Mouse (Mus musculus) T-helper 1 cell (primary cell): ENCODE data around the gene Tnf.

ENCODE experiments used
- in situ Hi-C: fragments of 300-600 bp; cut with MboI, MseI; formaldehyde crosslinking; loops from one replicate; pipeline ENCODE4 v1.15.1; 2025; ENCODE audit warnings: high pct_unique_total_duplicates

The Tnf gene

DNA sequence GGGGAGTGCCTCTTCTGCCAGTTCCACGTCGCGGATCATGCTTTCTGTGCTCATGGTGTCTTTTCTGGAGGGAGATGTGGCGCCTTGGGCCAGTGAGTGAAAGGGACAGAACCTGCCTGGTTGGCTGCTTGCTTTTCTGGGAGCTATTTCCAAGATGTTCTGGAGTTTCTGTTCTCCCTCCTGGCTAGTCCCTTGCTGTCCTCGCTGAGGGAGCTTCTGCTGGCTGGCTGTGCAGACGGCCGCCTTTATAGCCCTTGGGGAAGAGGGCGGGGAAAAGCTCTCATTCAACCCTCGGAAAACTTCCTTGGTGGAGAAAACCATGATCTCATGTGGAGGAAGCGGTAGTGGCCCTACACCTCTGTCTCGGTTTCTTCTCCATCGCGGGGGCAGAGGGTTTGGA, at the start of gene Tnf:
Gene Tnf (minus strand): TSS at position 221 of the 400 bp plus-strand sequence.
- in situ Hi-C loops, result no loop called here

DNA sequence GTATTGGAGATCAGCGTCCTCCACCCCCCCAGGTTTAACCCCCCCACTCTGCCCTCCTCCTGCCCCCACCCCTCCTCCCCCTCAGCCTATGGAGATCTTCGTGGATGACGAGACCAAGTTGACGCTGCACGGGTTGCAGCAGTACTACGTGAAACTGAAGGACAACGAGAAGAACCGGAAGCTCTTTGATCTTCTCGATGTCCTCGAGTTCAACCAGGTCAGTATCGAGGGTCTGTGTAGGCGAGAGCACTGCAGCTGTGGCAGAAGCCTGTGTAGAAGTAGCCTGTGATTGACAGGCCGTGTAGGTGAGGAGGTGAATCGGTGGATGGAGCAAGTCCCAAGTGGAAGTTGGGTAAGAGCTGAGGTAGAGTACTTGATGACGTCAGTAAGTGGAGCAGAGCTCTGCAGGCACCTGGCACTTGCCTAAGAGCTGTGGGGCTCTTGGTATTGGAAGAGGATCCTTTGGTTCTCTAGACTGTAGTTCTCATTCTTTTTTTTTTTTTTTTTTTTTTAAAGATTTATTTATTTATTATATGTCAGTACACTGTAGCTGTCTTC, 49.4 kb upstream of the Tnf start:
- in situ Hi-C loops, result no loop called here

DNA sequence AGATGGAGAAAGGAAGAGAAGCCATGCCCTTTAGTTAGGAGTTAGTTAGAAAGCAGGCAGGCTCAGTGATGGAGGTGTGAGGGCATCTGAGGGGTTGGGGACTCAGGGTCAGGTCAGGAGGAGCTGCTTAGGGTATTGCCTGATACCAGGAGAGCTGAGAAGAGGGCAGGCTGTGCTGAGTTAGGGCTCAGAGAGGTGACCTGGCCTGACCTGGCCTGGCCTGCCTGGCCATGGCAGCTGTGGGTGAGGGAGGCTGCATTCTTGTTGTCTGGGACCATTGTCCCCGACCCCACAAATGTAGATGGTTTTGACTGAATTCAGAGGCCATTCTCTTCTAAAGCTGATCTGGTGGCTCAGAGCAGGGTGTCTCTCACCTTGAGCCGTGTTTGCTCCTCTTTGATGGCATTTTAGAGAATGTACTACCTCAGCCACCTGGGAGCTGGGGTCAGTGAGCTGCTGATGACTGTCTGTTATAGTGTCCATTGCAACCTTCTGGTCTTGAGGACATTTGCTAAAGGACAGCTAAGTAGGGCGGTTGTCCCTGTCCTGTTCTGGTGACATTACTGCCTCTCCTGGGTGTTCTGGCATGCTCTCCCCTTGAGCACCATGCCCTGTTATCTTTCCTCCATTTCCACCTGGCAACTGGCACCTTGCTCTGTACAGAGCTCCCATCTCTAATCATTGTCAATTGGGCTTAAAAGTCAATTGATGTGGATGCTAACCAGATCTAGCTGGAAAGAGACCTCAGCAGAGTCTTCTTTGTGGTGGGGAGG, 48.7 kb upstream of the Tnf start:
- in situ Hi-C loops, result no loop called here

DNA sequence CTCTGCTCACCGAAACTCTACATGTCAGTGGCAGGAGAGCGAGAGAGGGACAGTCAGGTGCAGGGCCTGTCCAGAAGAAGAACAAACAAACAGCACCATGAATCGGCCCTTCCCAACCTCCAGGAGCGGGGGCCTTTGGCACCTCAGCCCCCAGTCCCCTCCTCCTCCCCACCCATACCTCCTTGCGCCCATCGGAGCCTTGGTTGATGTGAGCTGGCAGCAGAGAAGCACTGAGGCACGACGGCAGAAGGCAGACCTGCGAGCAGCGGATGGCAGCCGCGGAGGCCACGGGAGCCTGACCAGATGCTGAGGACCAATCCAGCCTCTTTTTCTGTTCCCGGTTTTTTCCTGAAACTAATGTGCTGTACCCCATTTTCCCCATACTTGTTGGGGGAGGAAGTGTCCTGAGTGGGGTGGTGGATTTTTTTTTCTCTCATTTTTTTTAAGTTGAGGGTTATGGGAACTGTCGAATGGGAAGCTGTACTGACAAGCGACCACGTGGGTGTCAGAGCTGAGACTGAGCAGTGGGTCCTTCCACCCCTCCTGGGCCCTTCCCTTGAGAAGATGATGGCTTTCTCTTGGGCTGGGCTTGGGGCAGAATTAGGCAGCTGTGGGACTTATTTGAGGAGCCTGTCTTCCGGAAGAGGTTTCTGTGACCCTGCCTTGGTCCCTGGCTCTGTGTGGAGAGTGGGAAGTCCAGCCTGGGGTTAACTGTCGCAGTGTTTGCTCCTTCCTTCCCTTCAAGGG, 47.8 kb upstream of the Tnf start:
- in situ Hi-C loops, result no loop called here

DNA sequence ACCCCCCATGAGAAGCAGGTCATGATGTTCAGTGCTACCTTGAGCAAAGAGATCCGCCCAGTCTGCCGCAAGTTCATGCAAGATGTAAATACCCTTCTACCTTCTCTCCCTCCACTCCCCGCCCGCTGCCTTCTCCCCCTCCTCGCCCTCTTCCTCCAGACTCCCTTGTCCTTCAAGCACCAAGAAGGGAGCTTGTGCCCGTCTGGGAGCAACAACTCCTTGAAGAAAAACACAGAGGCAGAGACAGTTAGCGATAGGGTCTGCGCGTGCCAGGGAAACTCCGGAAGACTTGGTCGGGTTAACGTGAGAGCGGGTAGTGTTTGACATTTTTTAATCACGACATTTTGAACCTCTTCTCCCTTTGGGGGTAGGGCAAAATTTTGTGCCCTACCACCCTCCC, 47.2 kb upstream of the Tnf start:
- in situ Hi-C loops, result no loop called here

DNA sequence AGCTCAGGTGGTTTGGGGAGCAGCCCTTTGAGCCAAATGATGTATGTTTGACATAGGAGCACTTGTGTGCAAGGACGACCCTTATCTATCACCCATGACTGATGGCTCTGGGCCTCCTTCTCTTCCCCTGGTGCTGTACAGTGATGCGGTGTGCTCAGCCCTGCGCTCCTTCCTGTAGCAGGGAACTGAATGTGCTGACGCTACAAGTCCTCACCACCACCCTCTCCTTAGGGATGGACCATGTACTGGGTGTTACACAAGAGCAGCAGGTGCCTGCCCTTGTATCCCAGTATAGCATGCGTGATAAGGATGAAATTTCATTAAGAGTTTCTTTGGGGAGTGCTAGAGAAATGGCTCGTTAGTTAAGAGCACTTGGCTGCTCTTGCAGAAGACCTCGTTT, 45.3 kb upstream of the Tnf start:
- in situ Hi-C loops, result no loop called here

DNA sequence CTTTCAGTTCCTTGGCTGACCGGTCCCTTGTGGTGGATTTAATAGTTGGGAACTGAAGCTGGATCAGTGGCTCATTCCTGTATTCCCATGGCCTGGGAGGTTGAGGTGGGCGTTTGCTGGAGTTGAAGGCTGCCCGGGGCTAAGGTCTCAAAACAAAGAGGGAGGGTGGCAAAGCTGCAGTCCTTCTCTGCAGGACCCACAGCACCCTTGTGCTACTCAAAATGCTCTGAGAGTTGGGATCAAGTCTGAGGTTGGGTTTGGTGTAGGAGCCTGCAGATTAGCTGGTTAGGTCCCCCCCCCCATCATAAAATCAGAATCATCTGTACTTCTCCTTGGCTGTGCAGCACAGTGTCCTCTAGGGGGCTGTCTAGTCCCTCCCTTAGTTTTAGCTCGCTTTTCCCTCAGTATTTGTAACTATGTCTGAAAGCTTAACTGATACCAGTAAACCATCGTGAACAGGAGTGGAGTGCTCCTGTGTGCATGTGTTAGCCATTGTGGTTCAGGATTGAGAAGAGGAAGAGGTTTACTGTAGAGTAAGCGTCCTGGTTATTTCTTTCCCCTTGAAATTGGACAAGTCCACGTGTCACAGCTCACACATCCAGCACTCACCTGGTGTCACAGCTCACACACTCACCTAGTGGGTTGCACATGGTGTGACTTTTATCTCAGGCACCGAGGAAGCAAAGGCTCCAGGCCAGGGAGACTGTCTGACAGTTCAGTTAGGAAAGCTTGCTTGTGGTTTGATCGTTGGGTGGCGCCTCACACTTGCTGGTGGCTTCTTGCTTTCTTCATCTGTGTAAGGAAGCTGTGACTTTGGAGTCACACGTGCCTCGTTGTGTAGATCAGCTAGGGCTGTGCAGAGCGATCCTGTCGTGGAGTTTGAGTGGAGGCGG, 44.2 kb upstream of the Tnf start:
- in situ Hi-C loops, result no loop called here

DNA sequence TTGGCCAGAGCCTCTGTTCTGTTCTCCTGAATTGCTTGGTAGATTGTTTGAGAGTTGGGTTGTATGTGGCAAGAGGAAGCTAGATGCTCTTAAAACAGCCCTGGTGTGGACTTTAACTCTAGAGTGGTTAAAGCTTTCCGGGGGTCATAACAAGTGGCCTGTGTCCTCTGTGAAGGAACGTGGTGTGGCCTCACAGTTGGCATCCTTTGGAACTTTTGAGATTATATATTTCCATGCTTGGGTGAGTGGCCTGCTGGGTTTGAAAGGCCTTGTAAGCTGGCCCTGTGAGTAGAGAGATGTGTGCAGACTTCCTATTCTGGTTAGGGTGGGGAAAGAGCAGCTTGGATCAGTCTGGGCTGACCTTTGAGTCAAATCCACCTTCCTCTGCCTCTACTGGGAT, 43.2 kb upstream of the Tnf start:
- in situ Hi-C loops, result no loop called here

DNA sequence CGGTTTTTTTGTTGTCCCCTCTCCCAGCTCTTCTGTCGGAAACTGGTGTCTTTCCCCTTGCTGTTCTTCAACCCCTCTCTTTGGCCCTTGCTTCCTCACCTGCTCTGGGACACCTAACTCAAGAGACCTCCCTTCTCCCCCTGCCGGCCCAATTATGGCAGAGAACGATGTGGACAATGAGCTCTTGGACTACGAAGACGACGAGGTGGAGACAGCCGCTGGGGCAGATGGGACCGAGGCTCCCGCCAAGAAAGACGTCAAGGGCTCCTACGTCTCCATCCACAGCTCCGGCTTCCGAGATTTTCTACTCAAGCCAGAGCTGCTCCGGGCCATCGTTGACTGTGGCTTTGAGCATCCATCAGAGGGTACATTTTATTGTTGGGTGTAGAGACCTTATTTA, 41.3 kb upstream of the Tnf start:
- in situ Hi-C loops, result no loop called here

DNA sequence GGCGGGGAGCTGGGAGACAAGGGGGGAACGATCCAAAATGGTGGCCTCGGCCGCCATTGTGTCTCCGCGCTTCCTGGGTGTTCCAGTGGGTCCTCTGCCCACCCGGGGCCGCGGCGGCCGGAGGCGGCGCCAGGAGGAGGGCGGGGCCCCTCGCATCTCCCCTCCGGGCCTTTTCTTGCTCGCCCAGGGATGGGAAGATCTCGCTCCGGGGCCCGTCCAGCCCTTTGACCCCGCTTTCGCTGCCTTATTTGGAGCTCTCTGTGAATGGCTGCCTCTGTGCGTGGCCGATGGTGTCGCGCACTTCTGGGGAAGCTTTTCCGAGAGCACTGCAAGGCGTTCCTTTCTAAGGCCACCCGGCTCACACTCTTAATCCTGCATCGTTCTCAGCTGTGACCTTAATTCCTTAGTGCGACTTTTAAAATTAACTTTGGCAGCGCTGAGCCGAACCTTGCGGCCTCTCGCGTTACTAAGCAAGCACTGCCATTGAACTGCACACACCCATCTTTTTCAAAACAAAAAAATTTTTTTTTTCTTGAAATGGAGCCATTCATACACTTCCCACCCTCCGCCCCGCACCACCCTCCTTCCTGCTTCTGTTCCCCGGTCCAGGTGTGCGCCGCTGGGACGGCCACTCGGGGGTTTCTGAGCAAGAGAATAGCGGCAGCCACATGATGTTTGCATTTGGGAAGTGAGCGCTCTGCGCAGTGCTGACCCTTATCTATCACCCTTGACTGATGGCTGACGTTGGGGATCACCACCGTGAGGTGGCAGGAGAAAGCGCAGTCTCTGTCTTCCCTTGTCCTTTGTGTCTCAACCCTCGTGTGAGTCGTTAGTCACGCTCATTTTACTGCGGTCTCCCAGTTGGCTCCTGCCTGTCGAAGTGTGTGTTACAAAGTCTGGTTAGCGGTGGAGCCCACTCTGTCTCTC, 40.5 kb upstream of the Tnf start:
- in situ Hi-C loops, result no loop called here

DNA sequence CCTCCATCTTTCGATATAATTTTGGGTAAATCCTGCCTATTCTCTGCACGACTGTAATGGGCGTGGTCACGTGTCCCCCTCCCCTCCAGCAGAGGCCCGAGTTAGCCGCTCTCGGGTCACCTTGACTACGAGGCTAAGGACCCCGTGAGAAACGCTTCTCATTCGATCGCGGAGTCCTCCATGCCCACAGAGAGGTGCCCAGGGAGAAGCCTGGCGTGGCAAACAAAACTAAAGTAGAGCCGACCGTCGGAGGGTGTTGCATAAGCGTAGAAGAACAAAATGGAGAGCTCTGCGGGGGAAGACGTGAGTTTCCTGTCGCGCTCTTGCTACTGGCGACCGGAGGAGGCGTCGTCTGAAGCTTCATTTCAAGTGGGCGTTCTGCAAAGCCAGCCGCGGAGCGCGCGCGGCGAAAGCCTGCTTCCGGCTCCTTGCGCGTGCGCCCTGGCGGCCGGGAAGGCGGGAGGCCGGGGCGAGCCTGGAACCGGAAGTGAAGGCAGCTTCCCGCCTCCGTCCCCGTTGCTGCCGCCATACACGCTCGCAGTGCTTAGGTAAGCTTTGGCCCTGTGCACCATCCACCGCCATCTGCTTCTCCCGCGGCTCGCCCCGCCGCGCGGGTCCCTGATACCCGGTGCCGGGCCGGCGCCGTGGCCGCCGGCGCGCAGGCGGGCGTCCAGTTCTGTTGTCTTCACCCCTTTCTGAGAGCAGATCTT, 39.7 kb upstream of the Tnf start, which contains the start of gene Ddx39b:
Gene Ddx39b (plus strand): TSS at position 442 of the 710 bp plus-strand sequence.
- in situ Hi-C loops, result no loop called here

DNA sequence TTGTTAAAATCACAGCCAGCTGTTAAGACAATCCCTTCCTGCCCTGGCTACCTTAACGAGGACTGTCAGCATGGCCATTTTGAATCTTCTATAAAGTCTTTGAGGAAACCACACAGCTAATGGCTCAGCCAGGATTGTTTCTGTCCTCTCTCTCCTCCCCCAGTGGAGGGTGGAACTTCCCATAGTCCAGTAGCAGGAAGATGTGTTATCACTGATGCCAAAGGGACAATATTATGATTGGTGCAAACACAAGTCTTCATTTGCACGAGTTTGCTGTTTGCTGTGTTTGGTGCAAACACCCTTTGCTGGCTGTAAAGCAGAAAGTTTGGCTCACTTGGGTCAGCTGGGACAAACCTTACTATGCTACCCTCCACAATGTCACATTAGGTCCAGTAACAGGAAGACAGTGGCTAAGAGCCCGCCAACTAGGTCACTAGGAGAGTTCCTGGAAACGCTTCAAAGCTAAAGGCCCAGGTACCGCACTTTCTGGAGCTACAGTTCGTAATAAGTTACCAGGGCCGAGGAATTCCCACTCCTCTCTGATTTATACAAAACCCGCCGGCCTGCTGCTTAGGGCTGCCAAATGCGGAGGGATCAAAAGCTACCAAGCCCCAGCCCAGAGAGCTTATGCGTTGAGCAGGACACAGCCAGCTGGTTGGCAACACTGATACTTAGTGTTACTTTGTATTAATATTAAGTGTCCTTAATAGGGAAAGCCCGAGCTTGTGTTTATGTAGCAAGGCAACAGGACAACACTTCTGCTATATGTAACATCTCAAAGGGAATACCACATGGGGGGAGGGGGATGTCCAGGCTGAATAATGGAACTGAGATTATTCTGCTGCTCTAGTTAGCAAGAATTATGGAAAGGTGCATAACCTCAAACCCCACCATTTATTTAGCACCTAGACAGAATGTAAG, 38.8 kb upstream of the Tnf start:
- in situ Hi-C loops, result no loop called here

DNA sequence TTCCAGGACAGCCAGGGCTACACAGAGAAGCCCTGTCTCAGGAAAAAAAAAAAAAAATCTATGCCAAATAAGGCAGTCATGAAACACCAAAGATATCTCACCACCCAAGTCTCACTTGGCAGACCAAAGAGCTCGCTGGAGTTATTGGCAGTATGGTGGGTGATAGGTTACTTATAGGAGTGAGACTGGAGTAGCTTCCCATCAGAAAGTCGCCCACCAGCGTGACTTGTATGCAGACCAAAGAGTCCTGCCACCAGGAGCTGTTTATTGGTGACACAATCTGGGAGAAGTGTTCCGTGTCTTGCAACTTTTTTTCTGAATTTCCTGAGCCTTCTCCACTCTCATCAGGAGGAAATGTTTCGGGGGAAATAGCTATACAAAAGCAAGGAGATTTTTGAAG, 37.9 kb upstream of the Tnf start:
- in situ Hi-C loops, result no loop called here

DNA sequence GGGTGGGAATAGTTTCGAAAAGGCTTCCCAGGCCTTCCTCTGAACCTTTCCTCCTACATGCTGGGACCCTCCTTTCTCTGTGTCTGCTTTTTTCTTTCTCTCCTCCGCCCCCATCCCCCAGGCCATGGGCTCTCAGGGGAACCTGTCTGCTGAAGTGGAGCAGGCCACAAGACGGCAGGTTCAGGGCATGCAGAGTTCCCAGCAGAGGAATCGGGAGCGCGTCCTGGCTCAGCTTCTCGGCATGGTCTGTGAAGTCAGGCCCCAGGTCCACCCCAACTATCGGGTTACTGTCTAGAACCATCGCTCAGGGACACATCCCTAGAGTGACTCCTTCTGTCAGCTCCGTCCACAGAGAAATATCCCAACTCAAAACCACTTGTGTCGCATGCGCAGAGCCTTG, 35.7 kb upstream of the Tnf start:
- in situ Hi-C loops, result no loop called here

DNA sequence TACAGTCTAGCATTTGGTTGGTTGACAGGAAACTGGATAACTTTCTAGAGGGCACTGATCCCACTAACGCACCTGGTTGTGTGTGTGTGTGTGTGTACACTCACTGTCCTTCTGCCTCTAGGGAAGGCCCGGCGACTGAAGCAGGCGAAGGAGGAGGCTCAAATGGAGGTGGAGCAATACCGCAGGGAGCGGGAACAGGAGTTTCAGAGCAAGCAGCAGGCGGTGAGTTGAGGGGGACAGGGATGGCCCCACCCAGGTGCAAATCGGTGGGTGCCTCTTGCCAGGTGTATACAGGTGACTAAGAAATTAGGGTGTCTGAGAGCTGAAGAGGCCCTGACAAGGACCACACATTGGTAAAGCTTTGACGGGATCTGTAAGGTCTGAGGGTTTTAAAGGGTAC, 35.2 kb upstream of the Tnf start:
- in situ Hi-C loops, result no loop called here

DNA sequence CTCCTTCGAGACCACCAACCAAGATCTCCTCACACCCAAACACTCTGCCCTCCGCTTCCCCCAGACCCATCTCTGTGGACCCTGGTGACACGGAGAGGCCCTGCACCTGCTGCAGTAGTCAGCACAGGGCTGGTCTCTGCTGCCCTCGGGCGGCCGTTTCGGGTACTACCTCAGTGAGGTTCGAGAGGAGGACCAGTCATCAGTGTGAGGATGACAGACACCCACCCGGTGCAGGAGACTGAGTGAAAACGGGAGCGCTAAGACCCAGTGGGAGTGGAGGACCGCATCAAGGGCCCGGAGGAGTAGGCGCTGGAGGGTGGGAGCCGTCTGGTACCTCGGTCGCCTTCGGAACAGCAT, 34.6 kb upstream of the Tnf start:
- in situ Hi-C loops, result no loop called here

DNA sequence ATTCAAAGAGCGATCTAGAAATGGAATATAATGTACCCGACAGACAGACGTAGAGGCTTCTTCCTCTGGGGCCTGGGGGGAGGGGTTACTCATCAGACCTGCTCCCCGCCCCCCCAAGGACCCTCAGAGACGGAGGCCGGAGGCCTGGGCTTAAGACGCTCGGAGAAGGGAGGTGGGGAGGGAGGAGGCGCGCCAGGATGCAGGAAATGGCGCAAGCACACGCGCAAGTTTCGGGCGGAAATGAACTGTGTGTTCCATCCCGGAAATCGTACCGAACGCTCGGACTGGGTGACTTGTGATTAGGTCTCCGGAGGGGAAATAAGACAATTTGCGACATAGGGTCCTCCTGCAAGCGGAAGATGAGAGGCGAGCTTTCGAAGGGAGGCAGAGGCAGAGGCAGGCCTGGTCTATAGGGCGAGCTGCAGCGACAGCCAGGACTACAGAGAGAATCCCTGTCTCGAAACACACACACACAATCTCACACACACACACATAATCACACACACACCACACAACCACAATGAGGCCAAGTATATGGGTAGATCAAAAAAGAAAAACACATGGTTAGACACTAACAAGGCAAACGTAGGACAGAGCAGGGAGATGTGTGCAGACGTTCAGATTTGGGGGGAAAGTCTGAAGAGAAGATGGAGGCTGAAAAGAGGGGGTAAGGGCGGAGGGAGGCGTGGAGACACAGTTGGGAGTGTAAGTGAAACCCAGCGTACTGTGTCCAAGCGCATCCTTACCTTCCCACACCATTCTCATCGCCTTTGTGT, 34.0 kb upstream of the Tnf start, which contains the start of gene Nfkbil1:
Gene Nfkbil1 (minus strand): TSS at position 179 of the 776 bp plus-strand sequence.
- in situ Hi-C loops, result no loop called here

DNA sequence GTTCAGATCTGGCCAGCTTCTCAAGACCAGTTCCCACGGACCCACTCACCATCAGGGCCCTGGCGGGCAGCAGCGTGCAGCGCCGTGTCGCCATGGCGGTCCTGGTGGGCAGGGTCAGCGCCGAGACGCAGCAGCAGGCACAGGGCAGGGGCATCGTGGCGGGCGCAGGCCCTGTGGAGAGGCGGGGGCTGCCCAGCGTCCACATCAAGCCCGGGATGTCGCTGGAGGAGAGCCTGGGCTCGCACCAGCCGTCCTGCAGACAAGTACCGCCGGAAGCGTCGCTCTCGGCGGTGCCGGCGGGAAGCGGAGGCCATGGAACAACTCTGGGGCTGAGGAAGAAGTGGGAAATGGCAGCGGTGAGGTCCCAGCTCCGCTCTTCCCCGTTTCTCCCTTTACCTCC, 33.1 kb upstream of the Tnf start:
- in situ Hi-C loops, result loop anchor here (5.0 kb wide), 1 partner anchor 63 kb away; no protein-coding TSS in a partner anchor
